Mouse (Mus musculus) left cerebral cortex, postnatal 10 days (tissue): ENCODE data around the gene Gm4969. TPM values are rescaled to one million over a fixed set of nuclear protein-coding genes. Genes with fewer than 3 reads are reported as not detected.
"Not testable (repeated sequence)": the region's sequence is repeated elsewhere in the genome, so short reads cannot be mapped to it uniquely, and the experiment has no call there.

Experiments
- DNase-seq, 2 experiments: peaks; one replicate each; pipeline ENCODE4 v3.0.0; 2021 to 2022; ENCODE audit warnings: low spot score in 2 of 2, mixed read lengths in 1 of 2; ENCODE audit errors: extremely low spot score in 1 of 2
- intact Hi-C: fragments of 180-260 bp; cut with DNase I; formaldehyde crosslinking; loops from one replicate; pipeline ENCODE4 v1.15.1; 2025
- total RNA-seq, 2 experiments: library from RNA; stranded (reverse); gene quantifications; 2 replicates each; pipeline ENCODE4 v1.2.3; 2021

Gm4969 gene
- total RNA-seq, result 1 to 10 TPM; 1.5 to 3.1 TPM

DNA sequence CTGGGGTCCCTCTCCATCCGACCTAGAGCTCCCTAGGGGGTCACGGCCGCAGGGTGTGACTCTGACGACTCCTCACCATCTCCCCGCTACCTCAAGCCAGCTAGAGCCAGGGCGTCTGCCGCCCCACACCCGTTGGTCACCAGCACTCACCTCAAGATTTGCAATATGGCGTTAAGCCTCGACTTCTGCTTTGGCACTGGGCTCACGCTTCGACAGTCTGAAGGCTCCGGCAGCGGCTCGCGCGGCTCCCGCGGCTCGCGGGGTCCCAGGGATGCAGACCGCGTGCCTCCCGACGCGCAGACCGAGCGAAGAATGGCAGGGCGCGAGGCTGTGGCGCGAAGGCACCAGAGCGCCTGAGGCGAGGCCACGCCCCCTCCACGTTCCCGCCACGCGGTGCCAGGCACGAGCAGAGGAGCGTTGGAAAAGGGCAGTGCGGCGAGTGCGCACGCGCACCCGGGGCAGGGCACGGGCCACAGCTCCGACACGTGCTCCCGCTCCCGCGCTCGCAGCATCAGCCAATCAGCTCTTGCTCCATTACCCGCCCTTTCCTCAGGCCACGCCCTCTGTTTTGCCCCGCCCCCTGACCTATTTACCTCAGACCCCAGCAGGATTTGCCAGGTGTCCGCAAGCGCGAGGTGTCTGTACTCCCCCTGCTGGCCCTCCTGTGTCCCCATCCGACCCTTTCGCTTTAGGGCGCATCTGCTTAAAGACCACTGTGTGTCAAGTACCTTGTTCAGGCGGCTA is at the start of gene Gm4969:
TSS of gene Gm4969 (minus strand) at position 341 of the 744 bp plus-strand sequence.
- peak; percentile 67 to 89 for DNase-seq
- intact Hi-C loops, result no loop called here

DNA sequence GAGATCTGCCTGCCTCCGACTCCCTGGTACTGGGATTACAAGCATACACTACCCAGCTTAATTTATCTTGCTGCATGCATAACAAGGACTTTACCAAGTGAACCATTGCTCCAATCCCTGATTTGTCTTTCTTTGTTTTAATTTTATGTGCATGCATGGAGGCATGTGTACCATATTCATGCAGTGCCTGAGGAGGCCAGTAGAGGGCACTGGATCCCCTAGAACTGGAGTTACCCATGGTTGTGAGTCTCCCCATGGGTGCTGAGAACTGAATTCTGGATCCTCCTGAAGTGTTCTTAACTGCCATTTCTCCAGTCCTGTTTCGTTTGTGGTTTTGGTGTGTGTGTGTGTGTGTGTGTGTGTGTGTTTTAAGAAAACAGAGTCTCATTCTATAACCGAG is 48.8 kb upstream of the Gm4969 start:
- intact Hi-C loops, result no loop called here
- DNase-seq, result no peak

GRCm38 (mm10) chr7:19165656-19166423 is 47.7 kb upstream of the Gm4969 start, which contains the start of gene Gipr:
Gipr (minus strand) TSS chr7:19166127.
- intact Hi-C loops, result no loop called here
- DNase-seq, result no peak

DNA sequence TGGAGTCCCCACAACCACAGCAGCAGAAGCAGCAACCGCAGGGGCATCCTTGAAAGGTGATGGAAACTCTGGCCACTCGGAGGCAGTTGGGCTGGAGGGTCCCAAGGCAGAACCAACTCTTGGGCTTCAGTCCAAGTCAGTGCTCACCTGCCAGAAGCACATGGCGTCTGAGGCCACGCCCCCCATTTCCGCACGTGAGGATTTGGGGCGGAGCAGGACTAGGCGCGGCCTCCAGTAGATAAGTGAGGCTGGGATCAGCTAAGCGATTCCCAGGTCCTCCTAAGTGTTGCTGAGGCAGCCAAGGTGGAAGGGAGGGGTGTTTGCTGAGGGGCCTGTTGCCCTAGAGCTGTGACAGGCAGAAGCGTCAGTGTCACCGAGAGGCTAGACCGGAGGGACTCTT is 46.8 kb upstream of the Gm4969 start:
- intact Hi-C loops, result no loop called here
- no peak for DNase-seq

- intact Hi-C loops, result no loop called here
- DNase-seq, result no peak
These were observed 46.0 kb upstream of the Gm4969 start for GRCm38 (mm10) chr7:19164189-19164588.

DNA sequence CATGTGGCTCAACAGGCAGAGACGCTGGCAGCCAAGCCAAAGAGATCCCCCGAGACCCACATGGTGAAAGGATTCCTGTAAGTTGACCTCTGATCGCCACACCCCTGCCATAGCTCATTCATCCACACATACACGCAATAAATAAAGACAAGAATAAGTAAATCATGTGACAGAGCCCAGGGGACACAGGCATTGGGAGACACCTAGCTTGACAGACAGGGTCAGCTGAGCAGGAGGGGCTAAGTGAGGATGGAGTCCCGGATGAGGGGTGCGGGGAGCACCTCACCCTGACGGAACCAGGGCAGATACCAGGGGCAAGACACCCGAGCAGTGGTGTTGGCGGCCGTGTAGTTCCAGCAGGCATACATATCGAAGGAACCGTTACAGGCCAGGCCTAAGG is 45.6 kb upstream of the Gm4969 start:
- intact Hi-C loops, result no loop called here
- DNase-seq, result no peak

- DNase-seq, result no peak
- intact Hi-C loops, result no loop called here
These were observed 44.8 kb upstream of the Gm4969 start for GRCm38 (mm10) chr7:19162928-19163327.

- intact Hi-C loops, result no loop called here
- DNase-seq, result no peak
These were observed 41.9 kb upstream of the Gm4969 start for GRCm38 (mm10) chr7:19160115-19160514.

DNA sequence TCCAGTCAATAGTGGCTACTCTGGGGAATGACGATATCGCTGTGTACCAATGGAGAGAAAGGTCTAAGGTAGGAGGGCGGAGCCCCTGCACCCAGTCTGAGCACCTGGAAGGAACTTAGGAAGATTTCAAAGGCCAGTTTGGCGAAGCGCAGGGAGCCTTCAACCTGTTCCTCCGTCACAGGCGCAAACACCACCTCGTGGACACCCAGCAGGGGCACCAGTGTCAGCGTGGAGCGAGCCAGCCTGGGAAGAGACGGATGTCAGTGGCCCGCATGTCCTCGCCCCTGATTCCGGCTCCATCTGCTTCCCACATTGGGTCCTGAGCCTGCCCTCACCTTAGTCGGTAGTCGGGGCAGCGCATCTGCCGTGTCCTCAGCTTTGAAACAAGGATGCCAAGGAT is 41.2 kb upstream of the Gm4969 start:
- intact Hi-C loops, result no loop called here
- DNase-seq, result no peak

DNA sequence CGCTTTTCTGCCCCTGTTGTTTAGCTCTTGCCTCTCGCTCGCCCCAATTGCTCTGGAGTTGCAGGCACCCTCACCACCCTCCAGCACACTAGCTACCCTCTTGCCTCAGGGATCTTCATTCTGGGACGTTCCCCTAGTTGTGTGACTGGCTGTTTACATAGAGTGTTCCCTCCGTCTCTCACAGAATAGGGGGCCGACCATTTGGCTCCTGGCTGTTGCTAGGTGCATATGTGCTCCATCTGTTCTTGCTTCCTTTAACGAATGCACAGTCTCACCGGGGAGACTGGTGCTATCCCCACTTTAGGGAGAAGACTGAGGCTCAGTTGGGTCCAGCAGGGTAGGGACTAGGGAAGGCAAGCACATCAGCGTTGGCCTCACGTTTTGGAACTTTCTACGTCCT is 40.4 kb upstream of the Gm4969 start:
- intact Hi-C loops, result no loop called here
- DNase-seq, result no peak

DNA sequence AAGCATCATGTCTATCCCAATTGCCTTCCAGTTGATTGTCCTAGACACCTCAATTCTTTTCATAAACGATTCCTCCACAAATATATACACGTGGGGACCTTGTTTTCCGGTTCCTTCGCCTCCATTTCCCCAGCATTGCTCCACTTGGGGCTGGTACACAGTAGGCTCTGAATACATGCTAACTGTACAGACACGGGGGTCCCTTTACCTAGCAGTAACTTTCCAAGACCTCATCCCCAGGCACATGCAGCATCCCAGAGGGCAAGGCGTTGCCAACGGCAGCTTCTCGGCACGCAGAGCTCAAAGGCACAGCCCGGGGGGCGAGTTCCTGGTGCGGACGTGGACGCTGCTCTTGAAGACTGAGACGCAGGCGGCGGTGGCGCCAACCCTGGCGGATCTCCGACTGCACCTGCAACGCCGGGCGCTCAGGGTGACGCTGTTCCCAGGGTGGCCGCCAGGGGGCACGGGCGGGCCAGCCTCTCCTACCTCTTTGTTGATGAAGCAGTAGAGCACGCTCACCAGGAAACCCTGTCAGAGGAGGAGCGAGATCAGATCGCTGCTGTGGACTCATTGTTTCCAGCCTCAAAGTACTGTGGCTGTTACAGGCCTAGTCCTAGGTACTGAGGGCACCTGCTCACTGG is 39.1 kb upstream of the Gm4969 start:
- intact Hi-C loops, result loop anchor here (1.0 kb wide), 1 partner anchor 16 kb away; no protein-coding TSS in a partner anchor
- peak; percentile 88 to 92 for DNase-seq

GRCm38 (mm10) chr7:19155825-19156475 is 37.8 kb upstream of the Gm4969 start:
- intact Hi-C loops, result no loop called here
- no peak for DNase-seq

DNA sequence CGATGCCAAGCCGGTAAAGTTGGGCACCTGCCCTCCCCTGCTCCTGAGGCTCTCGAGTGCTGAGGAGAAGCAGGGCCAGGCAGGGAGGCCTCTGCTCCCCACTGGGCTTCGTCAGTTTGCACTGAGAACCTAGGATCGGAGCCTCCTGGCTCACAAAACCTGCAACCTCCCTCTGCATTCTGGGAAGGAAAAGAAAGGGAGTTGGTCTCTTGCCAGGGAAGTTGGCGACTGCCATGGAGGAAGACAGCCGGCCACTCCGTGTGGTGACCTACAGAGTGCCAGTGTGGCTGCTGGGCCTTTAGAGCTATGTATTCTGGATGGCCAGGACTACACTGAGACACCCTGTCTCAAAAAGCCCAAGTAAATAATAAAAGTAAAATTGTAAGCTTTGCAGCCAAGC is 36.6 kb upstream of the Gm4969 start:
- intact Hi-C loops, result no loop called here

GRCm38 (mm10) chr7:19151121-19151520 is 33.0 kb upstream of the Gm4969 start:
- intact Hi-C loops, DNase-seq: not testable (repeated sequence)

More for the DNA sequence above, 36.6 kb upstream of the Gm4969 start:
- no peak for DNase-seq

GRCm38 (mm10) chr7:19149626-19150025 is 31.5 kb upstream of the Gm4969 start, which contains the start of gene Snrpd2:
Snrpd2 (plus strand) TSS chr7:19149722.
- peak; percentile 93 to 98 for DNase-seq
- intact Hi-C loops, result no loop called here

DNA sequence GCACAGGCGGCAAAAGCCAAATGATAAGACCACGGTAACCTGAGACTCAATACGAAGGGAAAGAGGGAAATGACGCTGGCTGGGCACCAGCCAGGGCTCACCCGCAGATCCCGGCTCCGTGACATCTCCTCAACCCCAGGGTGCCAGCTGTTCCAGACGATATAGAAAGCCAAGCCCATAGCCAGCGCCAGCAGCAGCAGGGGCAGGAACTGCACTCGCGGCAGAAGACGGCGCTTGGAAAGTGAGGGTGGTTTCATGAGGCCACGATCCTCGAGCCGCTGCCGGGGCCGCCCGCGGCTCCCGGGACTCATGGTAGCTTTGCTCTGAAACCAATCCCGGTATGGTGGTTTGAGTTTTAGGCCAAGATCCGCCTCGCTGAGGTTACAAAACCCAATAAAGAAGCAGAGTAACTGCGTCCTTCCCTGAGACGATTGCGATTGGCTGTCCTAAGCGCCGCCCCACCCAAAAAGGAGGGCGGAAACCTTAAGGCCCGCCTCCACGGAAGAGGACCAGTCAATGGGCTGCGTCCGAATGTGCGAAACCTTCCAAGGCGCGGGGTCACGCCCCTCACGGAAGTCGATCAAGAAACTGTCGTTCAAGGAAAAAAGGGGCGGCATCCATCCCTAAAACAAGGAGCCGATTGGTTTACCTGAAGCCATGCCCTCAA is 30.8 kb upstream of the Gm4969 start, which contains the start of gene Qpctl:
TSS of gene Qpctl (minus strand) at position 417 of the 667 bp plus-strand sequence.
- DNase-seq, result peak; percentile 99
- intact Hi-C loops, result no loop called here

DNA sequence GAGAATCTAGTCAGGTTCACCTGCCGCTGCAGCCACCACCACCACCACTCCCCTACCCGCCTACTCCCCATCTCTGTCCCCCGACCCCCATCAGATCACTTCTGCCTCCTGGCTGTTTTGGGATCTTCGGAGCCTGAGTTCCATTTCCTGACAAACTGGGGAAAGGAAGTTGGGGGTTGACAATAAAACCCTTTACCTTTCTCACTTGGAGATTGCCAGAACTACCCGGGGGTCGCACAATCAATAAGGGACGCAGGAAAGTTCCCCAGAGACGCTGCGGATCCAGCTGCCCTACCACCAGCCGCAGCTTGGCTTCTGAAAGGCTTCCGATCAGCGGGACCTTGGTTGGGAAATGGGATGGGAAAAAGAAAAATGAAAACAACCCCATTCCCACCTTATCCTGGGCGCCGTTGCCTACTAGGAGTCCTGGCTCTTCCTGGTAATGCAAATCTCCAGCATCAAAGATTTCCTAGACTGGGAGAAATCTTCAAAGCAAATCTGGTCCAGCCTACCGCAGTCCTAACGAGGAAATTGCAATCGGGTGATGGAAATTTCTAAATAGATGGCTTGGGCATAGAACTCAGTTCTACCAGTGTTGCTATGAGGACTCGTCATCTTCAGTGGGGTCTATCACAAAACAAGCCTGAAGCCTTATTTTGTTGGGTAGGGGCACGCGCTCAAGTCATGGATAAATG is 30.2 kb upstream of the Gm4969 start:
- DNase-seq, result no peak
- intact Hi-C loops, result no loop called here

- no peak for DNase-seq
- intact Hi-C loops, result no loop called here
These were observed 29.4 kb upstream of the Gm4969 start for GRCm38 (mm10) chr7:19147497-19148045.
